Mouse (Mus musculus) bone marrow macrophage, adult 2 months (primary cell): ENCODE data around the gene Car9.

Source experiments
- CTCF ChIP-seq: IDR thresholded peaks from 2 replicates; pipeline ENCODE4 v1.5.1; 2012; ENCODE audit warnings: low read depth, mild to moderate bottlenecking, low read length, moderate library complexity
- POLR2A ChIP-seq: IDR thresholded peaks from 2 replicates; pipeline ENCODE4 v1.6.1; 2012; ENCODE audit warnings: mild to moderate bottlenecking, low read depth, low read length, borderline replicate concordance

DNA sequence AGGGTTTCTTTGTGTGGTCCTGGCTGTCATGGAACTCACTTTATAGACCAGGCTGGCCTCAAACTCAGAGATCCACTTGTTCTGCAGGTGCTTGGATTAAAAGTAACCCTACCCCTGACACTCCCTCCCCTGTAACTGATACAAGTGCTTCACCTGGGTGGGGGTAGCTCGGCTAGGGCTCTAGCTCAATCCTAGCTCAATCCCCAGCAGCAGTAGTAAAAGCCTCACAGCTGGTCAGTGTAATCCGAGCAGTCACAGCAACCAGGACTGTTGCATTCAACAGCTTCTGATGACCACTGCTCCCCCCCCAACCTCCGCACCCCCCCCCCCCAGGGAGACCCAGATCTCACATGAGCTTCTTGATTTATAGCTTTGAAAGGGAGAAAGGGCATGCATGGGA is 35.3 kb downstream of the Car9 start:
- TF ChIP-seq CTCF, result no peak
- TF ChIP-seq POLR2A, result no peak
